Mouse (Mus musculus) left cerebral cortex, postnatal 10 days (tissue): Measurements from ENCODE around the gene Epha2. TPM values are rescaled to one million over a fixed set of nuclear protein-coding genes. Genes with fewer than 3 reads are reported as not detected.

Source experiments
- DNase-seq, 2 experiments: peaks; one replicate each; pipeline ENCODE4 v3.0.0; 2021 to 2022; ENCODE audit warnings: low spot score in 2 of 2, mixed read lengths in 1 of 2; ENCODE audit errors: extremely low spot score in 1 of 2
- intact Hi-C: fragments of 180-260 bp; cut with DNase I; formaldehyde crosslinking; loops from one replicate; pipeline ENCODE4 v1.15.1; 2025
- total RNA-seq, 2 experiments: library from RNA; stranded (reverse); gene quantifications; 2 replicates each; pipeline ENCODE4 v1.2.3; 2021

Epha2 gene
- total RNA-seq, 2 experiments from 2014 or later, result 1.9 TPM

GRCm38 (mm10) chr4:141274485-141275341, 26.3 kb upstream of the Epha2 start:
- DNase-seq, result no peak
- intact Hi-C loops, result loop anchor here (5.0 kb wide), 1 partner anchor 127 kb away; the partner anchor contains the start of gene Fbxo42

DNA sequence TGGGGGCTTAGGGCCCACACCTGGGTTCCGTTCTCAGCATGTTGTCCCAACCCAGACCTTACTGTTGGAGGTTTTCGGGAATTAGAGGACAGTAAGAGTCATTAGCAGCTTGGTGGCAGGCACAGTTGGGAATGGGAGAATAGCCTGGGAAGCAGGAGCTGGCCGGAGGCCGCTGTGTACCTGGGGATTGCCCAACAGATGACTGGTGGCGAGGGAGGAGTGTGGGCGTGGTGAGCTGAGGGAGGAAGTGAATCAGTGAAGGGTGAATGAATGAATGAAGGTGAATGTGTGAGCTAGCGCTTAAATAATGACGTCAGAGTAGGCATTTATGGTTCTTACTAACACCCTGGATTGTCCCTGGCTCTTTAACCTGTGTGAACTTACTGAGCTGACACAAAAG, 23.9 kb upstream of the Epha2 start:
- intact Hi-C loops, result no loop called here
- DNase-seq, result no peak

- DNase-seq, result peak in 1 of 2 experiments; percentile 91
- intact Hi-C loops, result no loop called here
Observed at GRCm38 (mm10) chr4:141278154-141278553, 22.9 kb upstream of the Epha2 start.

DNA sequence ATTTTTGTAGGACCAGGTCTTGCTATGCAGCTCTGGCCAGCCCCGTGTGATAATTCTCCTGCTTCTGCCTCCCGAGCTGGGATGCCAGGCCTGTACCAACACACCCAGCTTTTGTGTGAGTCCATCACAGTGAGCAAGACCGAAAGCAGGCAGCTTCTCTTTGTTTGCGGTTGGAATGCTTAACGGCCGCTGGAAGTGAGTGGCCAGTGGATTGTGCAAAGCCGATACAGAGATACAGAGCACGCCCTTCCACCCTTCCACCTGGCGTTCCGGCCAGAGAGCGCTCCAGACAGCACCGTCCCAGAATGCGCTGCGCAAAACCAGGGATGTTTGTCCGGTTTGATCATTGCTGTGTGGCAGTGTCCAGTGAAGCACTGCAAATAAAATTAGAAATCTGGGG, 21.7 kb upstream of the Epha2 start:
- intact Hi-C loops, result no loop called here
- no peak for DNase-seq

DNA sequence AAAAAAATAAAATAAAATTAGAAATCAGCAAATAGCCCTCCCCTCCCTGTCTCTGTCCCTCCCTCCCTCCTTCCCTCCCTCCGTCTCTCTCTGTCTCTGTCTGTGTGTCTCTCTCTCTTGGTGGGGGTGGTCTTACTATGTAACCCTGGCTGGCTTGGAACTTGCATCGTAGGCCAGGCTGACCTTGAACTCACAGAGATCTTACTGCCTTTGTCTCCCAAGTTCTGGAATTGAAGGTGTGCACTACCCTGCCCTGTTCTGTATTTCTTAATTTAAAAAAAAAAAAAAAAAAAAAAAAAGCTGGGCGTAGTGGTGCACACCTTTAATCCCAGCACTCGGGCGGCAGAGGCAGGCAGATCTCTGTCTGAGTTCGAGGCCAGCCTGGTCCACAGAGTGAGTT, 21.3 kb upstream of the Epha2 start:
- DNase-seq, result no peak
- intact Hi-C loops, result no loop called here

DNA sequence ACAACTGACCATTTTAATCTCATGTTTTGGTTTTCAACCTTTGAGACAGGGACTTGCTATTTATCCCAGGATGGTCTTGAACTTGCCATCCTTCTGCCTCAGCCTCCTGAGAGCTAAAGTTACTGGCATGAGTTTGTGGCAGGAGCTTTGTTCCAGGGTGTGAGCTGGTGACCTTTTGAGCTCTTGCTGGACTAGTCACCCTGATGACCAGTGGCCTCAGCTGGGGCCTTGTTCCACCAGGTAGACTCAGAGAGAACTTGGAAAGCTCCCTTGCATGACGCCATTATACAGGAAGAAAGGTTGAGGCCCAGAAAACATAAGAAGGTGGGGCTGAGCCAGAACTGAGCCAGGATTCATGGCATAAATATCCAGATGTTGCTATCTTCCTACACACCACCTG, 20.6 kb upstream of the Epha2 start:
- intact Hi-C loops, result no loop called here
- no peak for DNase-seq

DNA sequence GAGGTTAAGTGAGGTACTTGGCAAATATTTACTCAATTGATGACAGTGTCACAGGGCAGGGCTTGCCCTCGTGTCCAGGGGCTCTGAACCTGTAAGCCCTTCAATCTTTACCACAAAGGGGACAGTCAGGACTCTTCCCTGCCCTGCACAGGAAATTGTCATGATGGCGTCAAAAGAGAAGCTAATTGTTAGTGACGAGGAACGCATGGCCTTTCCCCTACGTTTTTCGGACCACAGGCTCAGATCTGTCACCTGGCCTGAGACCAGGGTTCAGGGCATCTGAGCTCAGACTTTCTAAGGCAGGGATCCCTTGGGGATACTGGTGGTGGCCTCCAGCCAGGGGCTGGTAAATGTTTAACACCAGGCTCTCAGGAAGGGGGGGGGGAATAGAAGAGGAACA, 19.9 kb upstream of the Epha2 start:
- DNase-seq, result no peak
- intact Hi-C loops, result no loop called here

- no peak for DNase-seq
- intact Hi-C loops, result no loop called here
Observed at GRCm38 (mm10) chr4:141281578-141281977, 19.5 kb upstream of the Epha2 start.

GRCm38 (mm10) chr4:141282087-141282486, 19.0 kb upstream of the Epha2 start:
- DNase-seq, result no peak
- intact Hi-C loops, result no loop called here

DNA sequence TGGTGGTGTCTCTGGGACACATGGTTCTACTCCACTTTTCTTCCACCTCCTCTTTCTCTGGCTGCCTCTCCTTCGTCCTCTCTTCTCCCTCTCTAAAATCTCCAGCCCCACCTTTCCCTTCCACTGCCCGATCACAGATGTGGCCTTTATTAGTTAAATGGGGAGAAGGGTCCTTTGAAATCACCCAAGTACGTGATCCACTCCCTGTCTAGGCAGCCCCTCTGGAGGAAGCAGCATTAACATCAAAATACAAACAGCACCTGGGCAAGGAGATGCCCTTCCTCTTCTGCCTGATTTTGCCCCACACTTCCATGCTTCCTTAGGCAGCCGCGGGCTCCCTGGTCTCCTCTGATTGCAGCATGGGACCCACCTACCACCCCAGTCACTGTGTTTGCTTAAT, 18.4 kb upstream of the Epha2 start:
- intact Hi-C loops, result no loop called here
- no peak for DNase-seq

DNA sequence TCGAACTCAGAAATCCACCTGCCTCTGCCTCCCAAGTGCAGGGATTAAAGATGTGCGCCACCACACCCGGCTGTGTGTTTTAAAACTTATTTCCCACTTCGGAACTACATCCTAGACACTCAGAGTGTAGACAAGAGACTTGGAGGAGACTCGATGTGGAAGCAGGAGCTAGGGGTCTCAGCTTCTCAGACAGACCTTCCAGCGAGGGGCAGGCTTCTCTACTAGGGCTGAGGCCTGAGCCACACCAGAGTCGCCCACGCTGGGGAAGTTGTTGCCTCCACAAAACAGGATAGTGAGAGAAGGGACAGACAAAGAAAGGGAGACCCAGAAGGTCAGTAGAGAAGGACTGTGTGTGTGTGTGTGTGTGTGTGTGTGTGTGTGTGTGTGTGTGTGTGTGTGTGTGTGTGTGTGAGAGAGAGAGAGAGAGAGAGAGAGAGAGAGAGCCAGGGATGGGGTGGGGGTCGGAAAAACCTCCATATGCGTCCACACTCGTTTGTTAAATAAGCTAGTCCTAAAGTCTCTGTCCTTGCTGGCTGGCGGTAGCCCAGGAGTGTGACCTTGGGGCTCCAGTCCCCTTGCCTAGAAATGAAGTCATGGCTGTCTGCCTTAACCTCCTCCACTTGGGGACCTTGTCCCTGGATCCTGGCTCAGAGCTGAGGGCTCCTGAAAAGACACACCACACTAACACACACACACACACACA, 17.7 kb upstream of the Epha2 start:
- intact Hi-C loops, result no loop called here

DNA sequence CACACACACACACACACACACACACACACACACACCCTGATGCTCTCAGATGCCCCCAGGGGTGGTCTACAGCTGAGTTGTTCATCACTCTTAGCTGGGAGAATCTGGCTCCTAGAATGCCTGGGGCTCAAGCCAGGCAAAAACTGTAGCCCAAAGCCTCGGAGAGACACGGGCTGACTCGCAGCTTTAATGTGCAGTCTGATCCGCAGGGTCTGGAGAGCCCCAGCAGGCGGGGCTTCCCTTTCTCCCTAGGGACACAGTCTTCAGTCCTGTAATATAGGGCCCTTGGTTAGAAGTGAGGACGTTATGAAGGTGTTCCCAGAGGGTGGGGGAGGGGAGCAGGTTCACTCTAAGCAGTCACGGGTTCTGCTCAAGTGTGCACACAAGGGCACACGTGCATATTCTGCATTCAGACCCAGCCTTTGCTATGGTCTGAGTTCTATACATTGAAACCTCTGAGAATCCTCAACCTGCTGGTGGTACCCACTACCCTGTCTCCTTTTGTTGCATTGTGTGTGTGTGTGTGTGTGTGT, 17.1 kb upstream of the Epha2 start:
- DNase-seq, result no peak
- intact Hi-C loops, result no loop called here

More for the DNA sequence above, 17.7 kb upstream of the Epha2 start:
- DNase-seq, result no peak

DNA sequence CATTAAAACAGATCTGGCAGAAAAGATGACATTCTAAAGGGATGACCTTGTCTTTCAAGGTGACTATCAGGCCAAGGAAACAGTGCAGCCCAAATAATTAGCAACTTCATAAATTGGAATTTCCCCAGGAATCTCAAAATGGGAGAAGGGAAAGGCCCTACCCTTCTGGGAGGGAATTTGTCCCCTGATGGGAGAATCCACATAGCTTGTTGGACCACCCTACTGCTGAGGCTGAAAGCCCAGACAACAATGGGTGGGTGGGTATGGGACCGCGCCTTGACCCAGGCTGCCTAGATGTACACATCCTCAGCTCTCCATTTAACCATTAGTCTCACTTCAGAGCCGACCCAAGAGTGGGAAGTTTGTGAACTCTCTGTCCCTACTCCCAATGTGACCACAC, 16.6 kb upstream of the Epha2 start:
- DNase-seq, result no peak
- intact Hi-C loops, result no loop called here

DNA sequence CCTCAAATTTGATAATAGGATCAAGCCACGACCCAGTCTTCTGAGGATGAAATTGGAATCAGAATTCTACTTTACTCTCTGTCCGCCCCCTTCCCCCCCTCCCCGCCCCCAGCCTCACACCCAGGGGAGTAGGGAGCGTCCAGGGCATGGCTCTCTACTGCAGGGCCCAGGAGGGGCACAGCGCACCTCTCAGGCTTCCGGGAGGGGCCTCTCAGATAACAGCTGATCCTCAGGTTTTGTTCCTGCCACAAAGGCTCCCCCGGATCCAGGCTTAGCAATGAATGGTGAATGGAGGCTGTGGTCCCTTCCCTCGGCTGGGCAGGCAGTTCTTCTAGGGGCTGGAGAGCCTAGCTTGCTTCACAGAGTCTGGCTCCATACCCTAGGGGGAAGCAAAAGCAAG, 15.9 kb upstream of the Epha2 start:
- DNase-seq, result no peak
- intact Hi-C loops, result no loop called here

- DNase-seq, result peak in 1 of 2 experiments; percentile 44
- intact Hi-C loops, result no loop called here
Observed at GRCm38 (mm10) chr4:141286860-141287517, 14.1 kb upstream of the Epha2 start.

GRCm38 (mm10) chr4:141287518-141288004, 13.5 kb upstream of the Epha2 start:
- peak in 1 of 2 experiments; percentile 19 for DNase-seq
- intact Hi-C loops, result no loop called here

GRCm38 (mm10) chr4:141288152-141288551, 12.9 kb upstream of the Epha2 start:
- intact Hi-C loops, result no loop called here
- no peak for DNase-seq

DNA sequence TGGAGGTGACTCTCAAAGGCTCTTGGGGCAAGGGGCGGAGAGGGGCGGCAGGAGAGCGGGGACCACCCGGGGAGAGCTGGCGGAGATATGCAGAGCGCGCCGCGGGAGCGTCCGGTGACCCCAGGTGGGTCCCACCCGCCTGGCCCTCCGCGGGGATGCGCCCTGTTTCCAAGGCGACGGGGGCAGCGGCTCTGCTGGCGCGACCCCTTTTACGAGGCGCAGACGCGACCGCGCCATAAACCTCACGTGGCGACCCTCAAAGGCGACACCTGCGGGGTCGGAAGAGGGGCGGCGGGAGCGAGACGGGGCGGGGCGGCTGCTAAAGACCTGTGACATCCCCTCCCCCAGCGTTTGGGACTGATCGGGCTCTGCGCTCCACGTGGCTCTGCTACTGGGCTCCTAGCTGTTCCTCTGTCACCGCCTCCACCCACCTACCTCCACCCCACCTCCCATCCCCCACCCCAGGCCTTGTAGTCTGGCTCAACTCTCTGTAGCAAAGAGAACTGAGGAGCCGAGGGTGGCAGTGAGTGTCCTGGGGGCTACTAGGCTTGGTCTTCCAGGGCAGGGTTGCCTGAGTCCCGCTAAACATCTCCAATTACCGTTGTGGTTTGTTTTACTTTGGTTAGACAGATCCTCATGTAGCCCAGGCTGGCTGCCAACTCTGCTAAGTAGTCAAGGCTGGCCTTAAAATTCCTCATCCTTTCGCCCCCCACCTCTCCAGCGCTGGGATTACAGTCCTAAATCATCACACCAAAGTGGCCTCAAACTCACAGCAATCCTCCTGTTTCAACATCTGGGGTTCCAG, 9.3 kb upstream of the Epha2 start:
- intact Hi-C loops, result no loop called here
- DNase-seq, result peak in 1 of 2 experiments; percentile 46
